Mouse (Mus musculus): ENCODE results near the gene C1galt1c1. TPM values are rescaled to one million over a fixed set of nuclear protein-coding genes. Genes with fewer than 3 reads are reported as not detected.

The C1galt1c1 gene
- 10 to 100 TPM; 13.7 to 17.3 TPM for total RNA-seq (2021)
- long read RNA-seq, experiment 1, transcript C1galt1c1-201 (2 exons, 1,449 nt): major isoform, 8 of 8 reads
- long read RNA-seq, experiment 1, partial matches to known transcripts: 0 of 8 reads
- long read RNA-seq, experiment 1, other reads (novel, unspliced or antisense): 0 of 8 reads
- long read RNA-seq, experiment 2, transcript C1galt1c1-201 (2 exons, 1,449 nt): major isoform, 14 of 17 reads
- long read RNA-seq, experiment 2, partial matches to known transcripts: 0 of 17 reads
- long read RNA-seq, experiment 2, other reads (novel, unspliced or antisense): 3 of 17 reads

GRCm38 (mm10) chrX:38634801-38635637 lies at the start of gene C1galt1c1:
TSS of gene C1galt1c1 (minus strand) at chrX:38635087.
- peak; percentile 48 to 77 for DNase-seq (ENCODE audit: low spot score in 2 of 2)

GRCm38 (mm10) chrX:38681972-38682371 lies 47.1 kb upstream of the C1galt1c1 start:
- DNase-seq (ENCODE audit: low spot score in 2 of 2): no peak

- DNase-seq (ENCODE audit: low spot score in 2 of 2): no peak
These were observed 34.4 kb upstream of the C1galt1c1 start for GRCm38 (mm10) chrX:38669111-38669903.

GRCm38 (mm10) chrX:38656206-38656883 lies 21.5 kb upstream of the C1galt1c1 start:
- no peak for DNase-seq (ENCODE audit: low spot score in 2 of 2)

GRCm38 (mm10) chrX:38654681-38655080 lies 19.8 kb upstream of the C1galt1c1 start:
- no peak for DNase-seq (ENCODE audit: low spot score in 2 of 2)

- no peak for DNase-seq (ENCODE audit: low spot score in 2 of 2)
These were observed 18.3 kb upstream of the C1galt1c1 start for GRCm38 (mm10) chrX:38653181-38653580.

- no peak for DNase-seq (ENCODE audit: low spot score in 2 of 2)
These were observed 16.3 kb upstream of the C1galt1c1 start for GRCm38 (mm10) chrX:38651167-38651566.

GRCm38 (mm10) chrX:38650404-38651039 lies 15.6 kb upstream of the C1galt1c1 start:
- DNase-seq (ENCODE audit: low spot score in 2 of 2): no peak

- DNase-seq (ENCODE audit: low spot score in 2 of 2): no peak
These were observed 7.3 kb upstream of the C1galt1c1 start for GRCm38 (mm10) chrX:38642183-38642582.

- DNase-seq (ENCODE audit: low spot score in 2 of 2): no peak
These were observed 6.5 kb upstream of the C1galt1c1 start for GRCm38 (mm10) chrX:38641435-38641834.

GRCm38 (mm10) chrX:38635638-38635931 lies 698 bp upstream of the C1galt1c1 start:
- DNase-seq (ENCODE audit: low spot score in 2 of 2): no peak

- DNase-seq (ENCODE audit: low spot score in 2 of 2): peak in 1 of 2 experiments; percentile 4
These were observed 33.9 kb downstream of the C1galt1c1 start for GRCm38 (mm10) chrX:38600995-38601369.

GRCm38 (mm10) chrX:38600177-38600994 lies 34.5 kb downstream of the C1galt1c1 start, which contains the start of gene Mcts1:
TSS of gene Mcts1 (plus strand) at chrX:38600578.
- DNase-seq (ENCODE audit: low spot score in 2 of 2): peak; percentile 7 to 30

GRCm38 (mm10) chrX:38593180-38593889 lies 41.6 kb downstream of the C1galt1c1 start:
- no peak for DNase-seq (ENCODE audit: low spot score in 2 of 2)

GRCm38 (mm10) chrX:38591749-38592148 lies 43.1 kb downstream of the C1galt1c1 start:
- DNase-seq (ENCODE audit: low spot score in 2 of 2): no peak

GRCm38 (mm10) chrX:38589827-38590226 lies 45.1 kb downstream of the C1galt1c1 start:
- no peak for DNase-seq (ENCODE audit: low spot score in 2 of 2)

GRCm38 (mm10) chrX:38583261-38583660 lies 51.6 kb downstream of the C1galt1c1 start:
- DNase-seq (ENCODE audit: low spot score in 2 of 2): no peak

- DNase-seq (ENCODE audit: low spot score in 2 of 2): no peak
These were observed 53.7 kb downstream of the C1galt1c1 start for GRCm38 (mm10) chrX:38581140-38581539.

All from adrenal gland, postnatal 4 days (tissue).